9 mouse cellular contexts compared by ENCODE assay signal in the genomic region with DNA sequence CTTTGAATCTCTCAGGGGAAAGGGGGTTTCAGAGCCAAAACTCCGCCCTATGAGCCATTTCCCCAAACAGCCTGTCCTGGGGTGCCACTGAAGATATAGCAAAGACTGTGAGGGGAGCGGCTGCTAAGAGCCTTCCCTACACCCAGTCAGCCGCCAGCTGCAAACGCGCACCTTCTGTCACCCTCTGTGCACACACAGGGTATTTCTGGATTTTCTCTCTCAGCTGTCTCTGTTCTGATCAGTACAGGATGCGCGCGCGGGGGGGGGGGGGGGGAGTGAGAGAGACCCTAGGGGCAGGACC. TPM values are rescaled to one million over a fixed set of nuclear protein-coding genes. Genes with fewer than 3 reads are reported as not detected.
DNase-seq lines count a peak whose midpoint lies in the region; ATAC-seq lines count a peak whose summit lies in the region.
"Had no signal": no experiment of that assay in that cellular context is flagged by ENCODE, and none has a peak within 500 bp of the region (broad histone marks: within the 10 kb centered on the region; RNA-seq: fewer than 3 reads in every experiment).

No protein-coding gene starts in this region.

- H3K9ac ChIP-seq in kidney, embryonic 16.5 days (replicated peaks; ENCODE audit: low read length) = no peak overlapping the region
- H3K9ac ChIP-seq: liver, embryonic 13.5 days had no signal

- no peak overlapping the region for H3K4me3 ChIP-seq in kidney, embryonic 16.5 days (ENCODE audit: low read length)
- H3K4me3 ChIP-seq: liver, embryonic 13.5 days had no signal

- DNase-seq in B cell, adult 2 months = peak; percentile 78 to 83
- peak; percentile 72 to 78 for DNase-seq in heart, adult 9 months (ENCODE audit: low spot score in 2 of 2)
- no peak for DNase-seq in cerebellum, postnatal 25 days
- no peak for DNase-seq in testis, postnatal 14 days (ENCODE audit: low spot score)
- DNase-seq: adrenal gland, adult 8-10 months; liver, embryonic 13.5 days had no signal

- peaks cover 17% of the 10 kb centered on the region for H3K4me1 ChIP-seq in kidney, embryonic 16.5 days (ENCODE audit: insufficient read depth, low read length)

- H3K4me2 ChIP-seq in kidney, embryonic 16.5 days (replicated peaks; ENCODE audit: low read depth, low read length) = no peak overlapping the region
- H3K4me2 ChIP-seq: liver, embryonic 13.5 days had no signal

- H3K36me3 ChIP-seq in kidney, embryonic 16.5 days (ENCODE audit: insufficient read depth, low read length) = no peaks in the 10 kb centered on the region
- H3K36me3 ChIP-seq: liver, embryonic 13.5 days had no signal

- no peaks in the 10 kb centered on the region for H3K27me3 ChIP-seq in kidney, embryonic 16.5 days (ENCODE audit: insufficient read depth, low read length)
- H3K27me3 ChIP-seq: liver, embryonic 13.5 days had no signal

- WGBS in kidney, embryonic 16.5 days = 43% methylated on average over 5 of the region's 9 CpGs

- no peak overlapping the region for H3K27ac ChIP-seq in kidney, embryonic 16.5 days (ENCODE audit: low read length)
- H3K27ac ChIP-seq: liver, embryonic 13.5 days had no signal

- H3K9me3 ChIP-seq in kidney, embryonic 16.5 days (ENCODE audit: low read length) = no peaks in the 10 kb centered on the region
- H3K9me3 ChIP-seq: liver, embryonic 13.5 days had no signal

- peak; percentile 30 for ATAC-seq in CD4-positive, CD25-positive, alpha-beta regulatory T cell, adult 4 months
- ATAC-seq in megakaryocyte-erythroid progenitor cell, adult 5-6 weeks (replicated peaks; ENCODE audit: low FRiP score, low TSS enrichment, poor library complexity, severe bottlenecking) = peak; percentile 75
- ATAC-seq in kidney, embryonic 16.5 days (ENCODE audit: low FRiP score, low TSS enrichment) = no peak

RNA-seq across cellular contexts. Expression of a gene that starts 56.6 kb away (rescaled TPM):
- polyA plus RNA-seq in CD4-positive, CD25-positive, alpha-beta regulatory T cell, adult 4 months (2017; shearing (Covaris generic)) = 10 to 100 TPM; 27.1 to 28.7 TPM
- 23.4 and 24.2 TPM in 2 replicates for total RNA-seq in megakaryocyte-erythroid progenitor cell, adult 5-6 weeks (2014; fragmentation: Nextera tagmentation)
- 22.4 and 32.8 TPM in 2 replicates for total RNA-seq in megakaryocyte-erythroid progenitor cell, adult 5-6 weeks (2017)
- polyA plus RNA-seq in kidney, embryonic 16.5 days (2015; fragmentation: Nextera tagmentation; extraction: Ambion mirVana) = 9.6 and 10.3 TPM in 2 replicates

Comparison
In these comparisons a context has a peak if more than half of its experiments do, and no peak if none do; other contexts are left out.
1. DNase-seq: peak in B cell, adult 2 months (2 of 2) and heart, adult 9 months (2 of 2); none in cerebellum, postnatal 25 days (0 of 2) and testis, postnatal 14 days (single experiment).